Mouse (Mus musculus) thymus, postnatal 10 days (tissue): ENCODE measurements around the gene Elf4.

ENCODE experiments used
- DNase-seq, 2 experiments: peaks; one replicate each; pipeline ENCODE4 v3.0.0; 2021; ENCODE audit warnings: low spot score in 2 of 2

Elf4 gene

DNA sequence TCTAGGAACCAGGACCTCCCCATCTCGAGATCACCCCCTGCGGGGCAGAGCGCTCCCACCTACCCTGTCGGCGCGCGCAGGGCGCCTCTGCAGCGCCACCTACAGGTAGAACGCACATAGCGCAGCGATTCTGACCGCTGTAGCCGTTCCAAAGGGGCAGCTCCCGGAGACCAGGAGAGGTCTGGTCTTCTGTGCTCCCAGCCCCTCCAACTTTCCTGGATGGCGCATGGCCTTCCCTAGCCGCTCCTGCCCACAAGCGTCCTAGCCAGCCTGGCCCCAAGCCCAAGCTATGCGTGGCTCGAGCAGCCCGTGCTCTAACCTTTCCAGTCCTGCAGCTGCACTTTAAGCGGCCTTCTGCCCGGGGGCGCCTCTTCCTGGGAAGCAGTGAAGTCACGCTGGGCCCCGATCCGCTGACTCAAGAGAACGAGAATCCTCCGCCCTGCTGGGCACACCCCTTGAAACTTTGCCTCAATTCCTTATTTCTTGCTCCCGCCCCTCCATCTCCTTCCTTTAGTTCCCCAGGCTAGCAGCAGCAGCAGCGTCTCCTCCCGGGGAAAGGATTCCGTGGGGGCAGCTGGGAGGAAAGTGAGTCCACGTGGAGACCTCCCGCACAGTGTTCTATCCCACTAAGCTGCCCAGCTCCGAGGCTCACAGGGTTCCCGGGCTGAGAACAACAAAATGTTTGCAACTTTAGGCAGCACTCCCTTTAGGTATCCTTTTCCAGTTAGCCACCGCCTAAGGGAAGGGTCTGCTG lies at the start of gene Elf4:
Elf4 (minus strand) TSS at position 379 of the 754 bp plus-strand sequence.
- DNase-seq = peak; percentile 49 to 77

DNA sequence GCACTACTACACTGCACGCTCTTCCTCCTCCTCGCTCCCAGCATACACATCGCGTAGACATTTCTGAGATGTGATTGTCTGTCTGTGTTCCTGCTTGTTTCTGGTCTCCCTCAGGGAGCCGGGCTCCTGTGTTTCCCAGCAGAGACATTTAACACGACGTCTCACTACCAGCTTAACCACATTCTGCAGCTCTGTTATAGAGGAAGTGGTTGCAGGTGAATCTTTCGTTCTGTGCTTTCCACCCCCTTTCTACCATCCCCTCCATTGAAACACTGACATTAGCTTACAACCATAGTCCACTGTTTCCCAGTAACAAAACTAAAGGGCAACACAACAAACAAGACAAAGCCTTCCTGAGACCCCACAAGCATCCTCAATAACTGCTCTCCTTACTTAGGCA lies 30.8 kb upstream of the Elf4 start:
- DNase-seq = no peak

DNA sequence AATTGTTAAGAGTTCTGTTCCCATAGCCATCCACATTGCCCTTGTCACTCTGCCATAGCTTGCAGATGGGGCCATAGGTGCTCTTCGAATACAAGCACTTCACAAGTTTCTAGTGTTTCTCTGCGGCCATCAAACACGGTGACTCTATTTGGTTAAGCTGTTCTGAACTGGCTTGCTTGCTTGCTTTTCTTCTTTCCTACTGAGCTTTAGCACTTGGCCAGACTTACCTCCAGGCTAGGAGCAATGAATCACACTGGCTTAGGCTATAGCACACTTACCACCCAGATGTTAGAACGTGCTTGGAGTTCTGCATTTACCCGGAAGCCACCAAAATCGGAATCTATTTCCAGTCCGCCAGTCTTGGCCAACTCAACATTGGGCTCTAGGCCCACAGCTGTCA lies 18.8 kb upstream of the Elf4 start:
- no peak for DNase-seq

DNA sequence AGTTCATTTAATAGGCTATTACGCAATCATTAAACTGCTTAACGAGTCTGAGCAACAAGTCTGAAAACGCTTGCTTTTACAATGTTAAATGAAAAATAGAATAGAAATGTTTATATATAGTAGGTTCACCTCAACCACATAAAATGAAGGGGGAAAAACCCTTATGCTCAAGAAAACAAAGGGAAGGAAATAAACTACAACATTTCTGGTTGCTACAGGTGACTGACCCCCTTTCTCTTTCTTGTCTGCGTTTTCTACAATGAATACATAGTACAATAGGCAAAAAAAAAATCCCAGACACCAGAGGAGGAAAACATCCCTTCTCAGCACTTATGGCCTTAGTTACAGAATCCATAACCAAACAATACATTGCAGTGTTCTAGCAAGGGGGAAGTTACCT lies 18.2 kb upstream of the Elf4 start:
- no peak for DNase-seq

DNA sequence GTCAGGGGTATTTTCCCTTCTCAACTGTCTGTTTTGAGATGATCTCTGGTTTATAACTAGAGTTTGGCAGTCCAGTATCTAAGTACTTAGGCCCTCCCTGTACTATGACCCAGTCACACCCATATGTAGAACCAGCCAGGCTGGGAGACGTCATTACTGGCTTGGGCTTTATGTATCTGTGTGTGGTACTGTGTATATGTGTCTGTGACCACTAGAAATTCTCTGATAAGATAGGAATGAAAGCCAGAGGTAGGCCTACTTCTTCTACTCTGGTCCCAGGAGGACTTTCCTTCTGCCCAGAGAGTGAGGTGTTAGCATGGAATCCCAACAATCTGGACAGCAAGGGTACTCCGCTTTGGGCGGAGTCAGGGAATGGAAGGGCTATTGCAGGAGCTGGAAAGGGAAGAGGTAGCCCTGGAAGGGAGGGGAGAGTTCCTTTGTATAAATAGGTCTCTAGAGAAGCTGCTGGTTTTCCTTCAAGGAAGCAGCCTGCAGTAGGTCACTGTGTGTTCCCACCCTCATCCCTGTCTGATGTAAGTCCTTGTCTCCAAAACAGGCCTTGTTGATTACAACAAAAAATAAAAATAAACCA lies 4.5 kb upstream of the Elf4 start:
- no peak for DNase-seq

DNA sequence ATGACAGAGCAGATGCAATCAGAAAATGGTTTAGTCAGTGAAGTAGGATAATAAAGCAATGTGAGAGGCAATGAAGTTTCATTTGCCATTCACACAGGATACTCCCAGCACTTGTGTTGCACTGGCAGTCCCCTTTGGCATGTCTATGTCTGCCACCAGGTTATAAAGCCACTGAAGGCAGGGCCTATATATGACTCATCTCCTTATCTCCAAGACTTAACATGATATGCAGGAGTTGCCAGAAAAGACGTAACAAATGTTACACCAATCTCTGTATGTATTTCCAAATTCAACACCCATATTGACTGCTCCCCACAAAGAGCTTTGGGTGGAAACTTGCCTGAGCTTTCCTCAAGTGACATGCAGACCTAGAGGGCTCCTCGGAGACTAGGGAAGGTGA lies 3.2 kb upstream of the Elf4 start:
- DNase-seq = no peak

DNA sequence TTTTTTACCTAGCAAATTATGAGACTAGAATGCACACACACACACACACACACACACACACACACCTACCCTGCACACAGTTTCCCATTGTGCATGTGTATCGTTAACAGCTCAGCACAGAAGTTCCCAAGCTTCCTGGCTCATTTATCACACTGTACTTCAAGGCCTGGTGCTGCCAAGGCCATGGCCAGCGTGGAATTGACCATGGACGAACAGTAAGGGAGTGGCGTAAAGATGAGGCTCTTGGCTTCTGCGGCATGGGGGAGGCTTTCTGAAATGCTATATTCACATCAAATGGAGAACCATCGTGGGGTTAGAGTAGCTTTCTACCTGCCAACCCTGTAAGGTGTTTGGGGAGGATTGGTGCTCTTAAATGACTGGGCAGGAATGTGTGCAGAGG lies 1.5 kb upstream of the Elf4 start:
- DNase-seq = no peak

DNA sequence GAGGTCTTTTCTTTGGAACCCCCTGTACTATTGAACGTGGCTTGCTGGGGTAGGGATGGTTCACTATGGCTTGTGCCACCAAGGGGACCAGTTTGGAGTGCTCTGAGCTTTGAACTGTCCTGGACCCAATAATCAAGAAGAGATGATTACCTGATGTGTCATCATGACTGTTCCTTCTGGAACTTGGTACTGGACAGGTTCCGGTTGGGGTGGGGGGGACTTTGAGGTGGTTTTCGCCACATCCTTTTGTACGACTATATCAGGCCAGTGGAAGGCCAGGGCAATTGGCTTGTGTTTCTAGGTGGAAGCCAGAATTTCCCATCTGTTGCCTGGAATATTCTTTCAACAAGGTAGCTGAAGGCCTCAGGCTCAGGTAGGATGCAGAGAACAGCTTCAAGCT lies 704 bp upstream of the Elf4 start:
- DNase-seq = no peak

DNA sequence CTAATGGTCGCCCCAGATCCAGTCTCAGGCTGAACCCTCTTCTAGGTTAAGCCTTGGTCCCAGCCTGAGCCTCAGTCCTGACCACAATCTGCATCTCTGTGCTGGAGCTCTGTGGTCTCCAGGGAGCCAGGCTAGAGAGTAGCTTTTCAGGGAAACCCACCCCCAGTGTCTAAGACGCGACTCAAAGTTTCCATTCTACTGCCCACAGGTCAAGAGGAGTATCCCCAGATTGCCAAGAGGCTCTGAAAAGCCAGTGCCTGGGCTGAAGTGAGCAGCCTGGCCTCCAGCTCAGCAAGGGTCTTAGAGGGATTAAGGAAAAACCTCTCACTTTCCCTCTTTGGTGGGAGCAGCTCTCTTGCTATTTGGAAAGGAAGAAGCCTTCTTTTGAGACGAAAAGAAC lies 635 bp downstream of the Elf4 start:
- DNase-seq = no peak

DNA sequence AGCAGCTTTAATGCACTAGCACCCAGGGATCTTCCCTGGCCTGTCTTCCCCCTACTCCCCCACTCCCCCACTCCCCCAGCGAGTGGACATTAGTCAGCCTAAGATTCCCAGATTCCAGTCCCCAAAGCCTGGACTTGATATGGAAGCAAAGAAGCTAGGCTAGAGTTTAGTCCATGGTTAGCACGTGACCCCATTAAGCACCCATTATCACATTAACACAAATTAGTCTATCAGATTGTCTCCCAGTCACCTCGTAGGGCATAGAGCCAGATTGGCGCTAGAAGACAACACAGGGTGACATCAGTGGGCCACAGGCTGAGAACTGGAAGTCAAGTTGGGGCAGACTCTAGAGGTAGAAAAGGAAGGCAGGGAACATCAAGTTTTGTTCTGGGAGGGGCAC lies 1.9 kb downstream of the Elf4 start:
- no peak for DNase-seq

DNA sequence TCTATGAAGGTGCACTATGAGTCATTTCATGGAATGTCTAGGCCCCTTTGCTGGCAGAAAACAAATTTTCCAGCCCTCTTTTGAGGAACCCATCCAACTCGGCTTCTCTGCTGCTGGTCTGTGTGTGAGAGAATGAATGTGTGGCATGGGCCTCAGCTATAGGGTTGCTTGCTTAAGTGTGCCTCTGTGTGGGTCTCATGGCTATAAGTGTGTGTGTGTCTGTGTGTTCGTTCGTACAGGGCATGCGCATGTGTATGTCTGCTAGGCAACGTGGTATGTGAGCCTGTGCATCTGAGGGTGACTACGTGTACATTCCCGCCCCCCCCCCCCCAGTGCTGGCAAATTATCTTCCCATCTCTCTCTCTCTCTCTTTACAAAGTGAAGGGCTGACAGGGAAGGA lies 2.4 kb downstream of the Elf4 start:
- DNase-seq = no peak

DNA sequence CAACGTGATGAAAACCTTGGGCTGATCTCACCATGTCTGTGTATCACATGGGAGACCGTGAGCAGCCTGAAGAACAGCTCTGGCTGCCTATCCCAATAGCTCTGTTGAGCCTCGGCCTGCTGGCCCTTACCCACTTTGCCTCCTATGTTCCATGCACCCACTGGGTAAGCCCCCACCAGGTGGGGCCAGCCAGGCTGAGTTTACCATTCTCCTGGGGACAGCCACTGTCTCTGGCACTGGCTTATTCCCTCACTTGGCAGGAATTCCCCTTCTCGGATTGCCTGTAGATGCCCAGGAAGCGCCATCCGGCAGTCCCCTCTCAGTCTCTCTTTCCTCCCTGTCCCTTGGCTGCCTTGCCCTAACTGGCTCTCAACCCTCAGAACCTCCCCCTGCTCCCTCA lies 6.0 kb downstream of the Elf4 start:
- no peak for DNase-seq

DNA sequence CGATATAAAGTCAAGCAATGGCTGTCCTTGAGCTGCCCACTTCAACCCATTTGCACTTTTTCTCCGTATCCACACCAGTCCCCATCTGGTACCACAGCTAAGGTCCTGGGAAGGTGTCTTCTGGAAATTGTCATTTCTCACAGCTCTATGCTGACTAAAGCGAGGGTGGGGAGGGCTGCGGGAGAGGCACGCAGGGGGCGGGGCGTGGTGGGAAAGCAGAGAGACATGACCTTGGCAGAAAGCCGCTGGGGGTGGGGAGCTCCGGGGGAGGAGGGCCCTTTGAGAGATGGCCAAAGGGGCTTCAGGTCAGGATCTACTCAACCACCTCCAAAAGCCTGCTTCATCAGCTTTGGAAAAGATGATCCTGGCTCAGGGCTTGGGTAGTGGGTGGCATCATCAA lies 7.9 kb downstream of the Elf4 start:
- DNase-seq = peak in 1 of 2 experiments; percentile 48

DNA sequence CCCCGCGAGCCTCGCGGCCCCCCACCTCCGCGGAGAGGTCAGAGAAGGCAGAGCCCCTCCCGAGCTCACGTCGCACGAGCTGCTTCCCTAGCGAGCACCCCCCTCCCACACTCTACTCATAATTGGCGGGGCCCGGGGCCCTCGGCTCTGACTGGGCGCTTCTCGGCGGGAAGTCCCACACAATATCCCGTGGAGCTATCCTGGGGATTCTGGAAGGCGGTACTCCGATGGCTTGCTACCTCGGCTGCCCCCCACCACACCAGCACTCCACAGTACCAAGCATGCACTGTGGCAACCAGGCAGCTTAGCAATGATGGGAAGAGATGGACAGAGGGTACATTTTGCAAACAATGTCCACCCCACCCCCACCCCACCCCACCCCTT lies 8.4 kb downstream of the Elf4 start:
- DNase-seq = no peak

DNA sequence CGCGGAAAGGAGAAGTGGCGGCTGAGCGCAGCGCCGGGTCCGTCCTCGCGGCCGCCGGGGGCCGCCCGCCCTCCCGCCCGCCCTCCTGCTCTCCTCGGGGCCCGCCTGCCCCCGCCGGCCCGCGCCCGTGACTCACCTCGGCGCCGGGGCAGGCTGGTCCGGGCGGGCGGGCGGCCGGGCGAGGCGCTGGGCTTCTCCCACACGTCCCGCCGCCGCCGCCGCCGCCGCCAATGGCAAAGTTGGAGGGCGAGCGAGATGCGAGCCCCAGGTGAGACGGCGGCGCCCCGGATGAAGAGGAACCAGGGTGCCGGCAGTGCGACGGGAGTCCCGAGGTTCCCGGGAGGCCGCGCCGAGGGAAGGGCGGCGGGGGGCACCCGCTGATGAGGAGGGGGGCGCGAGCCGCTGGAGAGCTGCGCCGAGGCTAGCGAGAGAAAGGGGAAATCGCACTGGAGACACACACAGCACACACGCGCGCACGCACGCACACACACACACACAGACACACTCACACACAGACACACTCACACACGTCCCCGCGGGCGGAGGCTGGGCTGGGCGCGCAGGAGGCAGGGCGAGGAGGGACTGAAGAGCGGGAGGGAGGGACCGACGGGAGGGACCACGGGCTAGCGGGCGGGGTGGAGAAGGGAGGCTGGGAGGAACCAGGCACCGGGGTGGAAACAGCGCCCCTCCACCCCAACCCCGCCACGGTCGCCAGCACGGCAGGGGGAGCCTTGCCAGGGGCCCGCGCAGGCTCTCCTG lies 9.0 kb downstream of the Elf4 start:
- DNase-seq = peak; percentile 70 to 71

DNA sequence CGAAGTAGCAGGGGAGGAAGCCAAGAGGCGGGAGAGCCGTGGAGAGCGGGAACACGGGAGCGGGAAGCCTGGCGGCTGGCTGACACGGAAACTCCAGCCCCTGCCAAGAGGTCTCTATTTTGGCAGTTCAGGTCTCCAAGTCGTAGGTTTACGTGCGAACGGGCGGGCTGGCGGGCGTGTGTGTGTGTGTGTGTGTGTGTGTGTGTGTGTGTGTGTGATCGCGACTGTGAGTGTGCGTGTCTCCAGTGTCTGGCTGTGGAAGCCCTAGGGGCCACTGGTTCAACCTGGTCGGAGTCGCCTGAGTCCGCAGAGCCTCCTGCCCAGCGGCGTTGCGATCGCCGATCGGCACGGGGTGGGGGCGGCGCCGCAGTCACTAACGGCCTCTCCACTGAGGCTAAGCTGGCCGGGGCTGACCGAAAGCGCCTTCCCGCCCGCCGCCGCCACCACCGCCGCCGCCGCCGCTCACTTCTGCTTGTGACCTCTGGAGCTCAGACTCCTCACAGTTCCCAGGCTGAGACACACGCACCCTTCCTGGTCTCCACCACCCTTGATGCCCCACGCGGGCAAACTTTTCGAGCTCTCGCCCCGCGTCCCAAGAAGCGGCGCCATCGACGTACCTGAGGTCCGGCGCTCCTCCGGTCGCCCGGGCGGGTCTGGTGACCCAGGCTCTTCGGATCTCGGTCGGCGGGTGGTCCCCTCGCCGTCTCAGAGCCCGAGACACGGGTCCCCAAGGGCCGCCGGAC lies 9.8 kb downstream of the Elf4 start:
- DNase-seq = no peak

DNA sequence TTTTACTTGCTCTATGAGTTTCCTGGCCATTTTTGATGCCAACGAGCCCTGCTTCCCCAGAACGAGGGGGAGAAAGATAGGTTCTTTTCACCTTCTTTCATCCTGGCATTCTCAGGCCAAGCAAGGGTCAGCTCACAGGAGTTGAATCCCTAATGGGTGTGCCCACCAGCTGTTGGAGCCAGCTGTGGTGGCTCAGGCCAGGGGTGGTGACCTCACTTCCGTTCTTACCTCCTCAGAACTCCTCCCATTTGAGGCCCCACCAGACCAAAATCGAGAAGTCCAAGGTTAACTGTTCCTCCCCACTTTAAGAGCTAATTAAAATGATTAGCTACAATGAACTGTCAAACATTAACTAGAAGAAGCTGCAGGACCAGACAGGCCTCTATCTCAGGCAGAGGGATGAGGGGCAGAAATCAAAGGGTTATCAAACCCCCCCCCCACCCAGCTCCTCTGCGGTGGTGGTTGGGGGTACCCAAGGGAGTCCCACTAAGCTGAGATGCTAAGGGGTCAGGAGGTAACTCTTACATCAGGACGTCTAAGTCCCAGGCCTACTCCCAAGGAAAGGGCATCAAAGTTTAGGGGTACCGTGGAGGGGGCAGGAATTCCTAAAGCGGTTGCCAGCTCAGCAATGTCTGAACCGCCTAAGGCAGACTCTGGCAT lies 10.6 kb downstream of the Elf4 start:
- no peak for DNase-seq

DNA sequence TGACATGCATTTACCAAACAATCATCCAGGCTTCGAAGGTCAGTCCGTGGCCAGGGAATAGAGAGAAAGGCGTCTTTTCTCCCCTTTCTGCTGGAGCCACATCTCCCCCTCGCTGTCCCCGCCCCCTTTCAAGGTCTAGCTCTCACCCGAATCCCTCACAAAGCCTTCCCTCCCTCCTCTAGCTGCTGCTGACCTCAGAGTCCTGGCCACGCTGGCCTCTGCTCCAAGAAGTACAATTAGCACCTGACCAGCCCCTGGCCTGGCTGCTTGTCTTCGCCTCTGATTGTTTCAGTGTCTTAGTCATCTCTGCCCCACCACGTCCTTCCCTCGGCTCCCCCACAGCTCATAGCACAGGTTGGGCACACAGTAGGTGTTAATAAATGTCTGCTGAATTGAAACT lies 13.3 kb downstream of the Elf4 start:
- no peak for DNase-seq

DNA sequence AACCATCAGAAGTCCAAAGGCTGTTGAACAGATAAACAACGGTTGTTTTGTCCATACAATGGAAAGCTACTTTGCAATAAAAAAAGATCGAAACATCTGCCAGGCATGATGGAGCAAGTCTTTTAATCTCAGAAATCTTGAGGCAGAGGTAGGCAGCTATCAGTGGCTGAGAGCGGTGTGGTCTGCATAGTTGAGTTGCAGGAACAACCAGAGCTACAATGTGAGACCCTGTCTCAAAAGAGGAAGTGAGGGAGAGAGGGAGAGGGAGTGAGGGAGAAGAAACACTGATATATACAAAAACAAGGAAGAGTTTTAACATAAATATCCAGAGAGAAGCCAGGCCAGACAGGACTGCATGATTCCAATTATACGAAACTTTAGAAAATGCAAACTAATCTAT lies 18.3 kb downstream of the Elf4 start:
- DNase-seq = no peak

DNA sequence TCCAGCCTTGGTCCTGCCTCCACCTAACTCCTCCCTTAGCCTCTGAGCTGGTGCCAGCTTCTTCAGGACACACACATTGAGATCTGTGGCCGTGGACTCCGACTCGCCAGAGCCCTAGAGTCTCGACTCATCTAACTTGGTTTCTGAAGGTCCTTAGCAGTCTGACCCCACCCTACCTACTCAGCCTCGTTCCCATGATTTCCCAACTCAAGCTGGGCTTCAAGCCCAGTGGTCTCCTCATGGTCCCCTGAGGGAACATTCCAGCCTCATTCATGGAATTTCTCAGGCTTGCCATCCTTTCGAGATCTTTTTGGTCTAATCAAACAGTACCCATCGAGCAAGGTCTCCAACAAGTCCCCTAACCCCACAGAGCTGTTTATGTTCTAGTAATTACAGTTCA lies 21.0 kb downstream of the Elf4 start:
- DNase-seq = no peak

DNA sequence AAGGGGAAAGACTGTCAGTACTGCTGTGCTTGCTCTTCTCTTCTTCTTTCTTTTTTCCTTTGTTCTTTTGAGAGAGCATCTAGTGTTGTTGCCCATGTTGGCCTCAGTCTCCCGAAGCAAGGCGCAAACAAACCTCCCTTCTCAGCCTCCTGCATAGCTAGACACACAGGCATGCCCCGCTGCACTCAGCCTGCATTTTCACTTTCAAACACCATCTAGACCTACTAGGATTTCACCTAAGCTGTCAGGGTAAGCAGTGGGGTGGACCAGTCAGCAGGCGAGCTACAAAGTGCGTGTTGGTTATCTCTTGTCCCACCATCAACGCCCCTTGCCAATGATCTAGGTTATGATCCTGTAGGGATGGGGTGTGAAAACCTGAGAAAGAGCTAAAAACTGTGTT lies 21.4 kb downstream of the Elf4 start:
- DNase-seq = no peak

DNA sequence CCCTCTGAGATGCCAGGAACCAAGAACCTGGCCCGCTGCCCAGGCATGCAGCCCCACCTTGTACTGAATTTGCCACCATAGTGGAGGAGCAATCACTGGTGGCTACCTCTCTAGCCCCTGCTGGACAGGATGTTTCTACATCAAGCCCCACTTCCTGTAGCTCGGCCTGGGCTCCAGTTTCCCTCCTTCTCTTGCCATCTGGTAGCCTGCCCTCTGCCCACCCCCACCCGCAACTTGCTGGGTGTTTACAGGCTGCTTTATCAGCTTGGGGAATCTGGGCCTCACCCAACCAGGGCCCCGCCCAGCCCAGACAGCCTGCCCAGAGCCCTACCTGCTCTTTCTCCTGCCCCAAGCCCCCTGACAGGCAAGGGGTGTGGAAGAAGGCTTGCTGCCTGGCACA lies 23.9 kb downstream of the Elf4 start:
- DNase-seq = no peak
